Mouse (Mus musculus) intestine, postnatal 0 days (tissue): ENCODE measurements around the gene Dact3. TPM values are rescaled to one million over a fixed set of nuclear protein-coding genes. Genes with fewer than 3 reads are reported as not detected.
A peak's percentile ranks its signal among the peaks of the same experiment; 100 is the strongest.

Source experiments
- ATAC-seq: fragments of 200-750 bp; cut with Nextera tagmentation; 2 replicates; pipeline ENCODE4 v1.8.0; 2017; ENCODE audit warnings: mild to moderate bottlenecking, moderate TSS enrichment, moderate library complexity
- H3K27ac ChIP-seq: fragments of 300-500 bp; sonication (generic); 2 replicates; pipeline ENCODE4 v1.5.1; 2014; ENCODE audit warnings: mild to moderate bottlenecking, low read depth, low read length, moderate library complexity
- H3K27me3 ChIP-seq: fragments of 300-500 bp; sonication (generic); replicated peaks from 2 replicates; pipeline ENCODE4 v1.6.1; 2014; ENCODE audit warnings: low read length, mixed read lengths; ENCODE audit not compliant: control insufficient read depth, insufficient read depth
- H3K36me3 ChIP-seq: fragments of 300-500 bp; sonication (generic); 2 replicates; pipeline ENCODE4 v1.6.1; 2014; ENCODE audit warnings: mild to moderate bottlenecking, moderate library complexity; ENCODE audit not compliant: control insufficient read depth, insufficient read depth
- H3K4me1 ChIP-seq: fragments of 300-500 bp; sonication (generic); replicated peaks from 2 replicates; pipeline ENCODE4 v1.6.1; 2014; ENCODE audit warnings: antibody characterized with exemption, low read length, mixed read lengths; ENCODE audit not compliant: control insufficient read depth, insufficient read depth
- H3K4me2 ChIP-seq: fragments of 300-500 bp; sonication (generic); replicated peaks from 2 replicates; pipeline ENCODE4 v1.6.1; 2014; ENCODE audit warnings: low read depth, mild to moderate bottlenecking, moderate library complexity
- H3K4me3 ChIP-seq: fragments of 300-500 bp; sonication (generic); 2 replicates; pipeline ENCODE4 v1.5.1; 2014; ENCODE audit warnings: low read depth, low read length
- H3K9ac ChIP-seq: fragments of 300-500 bp; sonication (generic); 2 replicates; pipeline ENCODE4 v1.6.1; 2014; ENCODE audit warnings: mild to moderate bottlenecking, low read depth, low read length
- H3K9me3 ChIP-seq: fragments of 300-500 bp; sonication (generic); 2 replicates; pipeline ENCODE4 v1.6.1; 2016; ENCODE audit warnings: mixed run types; ENCODE audit not compliant: control insufficient read depth
- CTCF ChIP-seq: sonication (generic); IDR thresholded peaks from 2 replicates; pipeline ENCODE4 v1.5.1; 2016; ENCODE audit warnings: low read depth, mild to moderate bottlenecking, control low read depth, antibody characterized with exemption, moderate library complexity
- WGBS: fragments of 180-500 bp; shearing (Covaris S2); extraction: QIAGEN DNeasy Blood & Tissue Kit; methylation state at CpG from one replicate; pipeline ENCODE4 v1.1.7; 2014; 5-methylcytosine and 5-hydroxymethylcytosine counted together
- polyA plus RNA-seq: library from polyadenylated mRNA; unstranded; fragments of >200 nt; fragmentation: Nextera tagmentation; extraction: Ambion mirVana; gene quantifications from 2 replicates; pipeline ENCODE4 v1.2.1, GENCODE M21; 2015

The Dact3 gene
- polyA plus RNA-seq, 1 experiment from 2014 or later = 3.7 TPM

DNA sequence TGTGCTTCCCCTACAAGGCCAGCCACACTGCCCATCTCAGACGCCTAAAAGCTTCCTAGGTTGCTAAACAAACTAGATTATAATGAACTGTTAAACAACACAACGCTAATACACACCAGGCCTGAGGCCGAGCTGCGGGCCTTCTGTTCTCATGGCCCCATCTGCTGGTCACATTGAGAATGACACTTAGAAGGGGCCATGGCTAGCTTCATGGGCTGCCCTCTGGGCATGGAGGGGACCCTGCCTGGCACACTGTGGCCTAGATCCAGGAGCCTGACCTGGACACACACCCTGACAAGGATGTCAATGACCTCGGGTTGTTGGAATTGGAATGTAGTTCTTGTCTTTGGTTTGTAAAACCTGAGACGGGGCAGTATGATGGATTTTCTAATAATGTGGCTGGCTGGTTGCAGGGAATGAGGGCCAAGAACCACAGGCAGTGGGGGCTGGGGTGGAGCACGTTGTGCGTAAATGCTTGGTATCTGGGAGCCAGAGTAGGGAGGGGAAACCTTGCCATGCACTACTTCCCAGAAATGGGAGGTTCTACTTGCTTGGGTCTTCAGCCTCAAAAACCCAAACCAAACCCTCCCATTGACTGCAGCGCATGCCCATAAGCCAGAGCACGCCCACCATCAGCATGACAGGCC, 38.8 kb downstream of the Dact3 start:
- H3K4me2 ChIP-seq = no peak overlapping the region
- H3K4me3 ChIP-seq = no peak overlapping the region
- WGBS = 30% methylated on average over 10 of the region's 10 CpGs
- peak; percentile 57 for ATAC-seq
- peaks cover 46% of the 10 kb centered on the region for H3K36me3 ChIP-seq
- TF ChIP-seq CTCF = peak; percentile 95
- no peak overlapping the region for H3K9ac ChIP-seq
- H3K9me3 ChIP-seq = no peaks in the 10 kb centered on the region
- H3K27ac ChIP-seq = no peak overlapping the region
- H3K4me1 ChIP-seq = no peaks in the 10 kb centered on the region
- H3K27me3 ChIP-seq = no peaks in the 10 kb centered on the region

GRCm38 (mm10) chr7:16914453-16915343, 39.6 kb downstream of the Dact3 start:
- no peak overlapping the region for H3K27ac ChIP-seq
- H3K27me3 ChIP-seq = no peaks in the 10 kb centered on the region
- TF ChIP-seq CTCF = no peak
- H3K36me3 ChIP-seq = peaks cover 48% of the 10 kb centered on the region
- no peak overlapping the region for H3K4me3 ChIP-seq
- 82% methylated on average over 18 of the region's 18 CpGs for WGBS
- no peaks in the 10 kb centered on the region for H3K9me3 ChIP-seq
- H3K9ac ChIP-seq = no peak overlapping the region
- ATAC-seq = 0 out of 2 replicates have a peak, but pooled peaks have one; percentile 6
- no peaks in the 10 kb centered on the region for H3K4me1 ChIP-seq
- no peak overlapping the region for H3K4me2 ChIP-seq

- no peak overlapping the region for H3K27ac ChIP-seq
- no peak overlapping the region for H3K9ac ChIP-seq
- no peak overlapping the region for H3K4me3 ChIP-seq
- no peak for ATAC-seq
- peaks cover 48% of the 10 kb centered on the region for H3K36me3 ChIP-seq
- H3K4me2 ChIP-seq = no peak overlapping the region
- TF ChIP-seq CTCF = no peak
- no peaks in the 10 kb centered on the region for H3K27me3 ChIP-seq
- no peaks in the 10 kb centered on the region for H3K9me3 ChIP-seq
- 92% methylated on average over 32 of the region's 32 CpGs for WGBS
- H3K4me1 ChIP-seq = peaks cover 2% of the 10 kb centered on the region; the same call in 1 of the 2 replicates
Observed at GRCm38 (mm10) chr7:16915461-16916340, 40.6 kb downstream of the Dact3 start.

DNA sequence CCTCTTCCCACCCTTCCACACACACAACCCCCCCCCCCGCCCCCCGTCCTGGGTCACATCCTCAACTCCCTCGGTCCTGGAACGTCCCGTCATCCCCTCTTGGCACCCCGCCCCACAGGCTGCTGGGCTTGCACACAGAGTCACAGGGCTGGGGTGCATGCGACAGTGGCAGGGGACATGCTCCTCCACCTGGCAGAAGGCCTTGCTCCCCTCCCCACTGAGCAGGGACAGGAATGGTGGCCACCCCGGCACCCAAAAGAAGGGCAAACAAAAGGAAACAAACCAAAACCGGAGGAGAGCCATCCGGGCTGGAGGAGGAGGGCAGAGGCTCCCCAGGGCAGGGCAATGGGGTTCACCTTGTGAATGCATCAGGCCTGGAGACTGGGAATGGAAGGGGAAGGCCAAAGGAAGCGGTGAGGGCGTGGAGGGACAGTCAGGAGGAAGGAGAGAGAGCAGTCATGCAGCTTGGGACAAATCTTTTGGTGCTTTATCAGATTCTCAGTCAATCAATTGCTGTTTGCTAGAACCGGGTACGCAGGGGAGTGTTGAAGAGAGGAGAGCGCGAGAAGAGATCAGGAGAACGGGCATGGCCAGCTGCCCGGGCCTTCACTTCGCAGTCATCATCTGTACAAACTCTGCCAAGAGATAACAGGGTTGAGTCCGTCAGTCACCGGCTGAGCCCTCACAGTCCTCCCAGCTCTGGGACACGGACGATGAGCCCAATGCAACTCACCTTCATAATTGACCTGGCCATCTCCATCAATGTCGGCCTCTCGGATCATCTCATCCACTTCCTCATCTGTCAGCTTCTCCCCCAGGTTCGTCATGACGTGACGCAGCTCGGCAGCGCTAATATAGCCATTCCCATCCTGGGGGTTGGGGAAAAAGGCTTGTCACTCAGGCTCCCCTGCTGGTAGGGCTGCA, 41.5 kb downstream of the Dact3 start:
- Histone ChIP-seq H3K9ac (no peak overlapping the region), H3K27ac (no peak overlapping the region), H3K4me1 (peaks cover 9% of the 10 kb centered on the region; the same call in 1 of the 2 replicates), H3K36me3 (peaks cover 48% of the 10 kb centered on the region), H3K4me3 (no peak overlapping the region), H3K9me3 (no peaks in the 10 kb centered on the region), H3K27me3 (no peaks in the 10 kb centered on the region), H3K4me2 (no peak overlapping the region)
- TF ChIP-seq CTCF = no peak
- ATAC-seq = no peak
- 72% methylated on average over 30 of the region's 30 CpGs for WGBS

- Histone ChIP-seq H3K4me1 (peaks cover 9% of the 10 kb centered on the region; the same call in 1 of the 2 replicates), H3K4me2 (no peak overlapping the region), H3K27ac (no peak overlapping the region), H3K4me3 (no peak overlapping the region), H3K9ac (no peak overlapping the region), H3K9me3 (no peaks in the 10 kb centered on the region), H3K27me3 (no peaks in the 10 kb centered on the region), H3K36me3 (peaks cover 48% of the 10 kb centered on the region)
- 71% methylated on average over 11 of the region's 11 CpGs for WGBS
- no peak for TF ChIP-seq CTCF
- ATAC-seq = no peak
Observed at GRCm38 (mm10) chr7:16917447-16917846, 42.3 kb downstream of the Dact3 start.
